Mouse (Mus musculus): ENCODE data around the gene Usp8. TPM values are rescaled to one million over a fixed set of nuclear protein-coding genes. Genes with fewer than 3 reads are reported as not detected.

Usp8 gene
- polyA plus RNA-seq, 1 experiment from 2014 or later, result 34.6 TPM

DNA sequence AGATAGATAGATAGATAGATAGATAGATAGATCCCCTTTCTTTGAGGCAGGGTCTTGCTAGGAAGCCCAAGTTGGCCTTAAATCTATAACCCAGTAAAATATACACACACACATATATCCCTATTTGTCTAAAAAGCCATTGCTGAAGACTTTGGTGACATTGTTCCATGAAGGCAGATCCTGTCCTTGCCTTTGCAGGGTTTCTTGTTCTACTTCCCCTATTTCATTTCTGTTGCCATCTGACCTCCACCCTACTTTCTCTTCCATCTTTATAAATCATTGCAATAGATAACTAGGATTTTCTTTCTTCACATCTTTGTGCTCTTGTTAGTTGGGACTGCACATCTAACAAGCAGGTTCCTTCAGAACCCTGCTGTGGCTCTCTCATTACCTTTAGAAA, 5.8 kb downstream of the Usp8 start:
- Histone ChIP-seq H3K36me3 (ENCODE audit: control insufficient read depth, insufficient read depth) (peaks cover 3% of the 10 kb centered on the region; the same call in 1 of the 2 replicates), H3K27me3 (ENCODE audit: control insufficient read depth, insufficient read depth, low read length) (no peaks in the 10 kb centered on the region), H3K4me2 (ENCODE audit: low read depth, low read length) (no peak overlapping the region), H3K9me3 (replicated peaks; ENCODE audit: control insufficient read depth, low read length) (no peaks in the 10 kb centered on the region), H3K9ac (ENCODE audit: low read length) (no peak overlapping the region), H3K27ac (ENCODE audit: low read length) (no peak overlapping the region), H3K4me3 (ENCODE audit: low read length) (no peak overlapping the region), H3K4me1 (ENCODE audit: control insufficient read depth, insufficient read depth, low read length) (peaks cover 6% of the 10 kb centered on the region)
- ATAC-seq (replicated peaks; ENCODE audit: extremely low read depth, insufficient read depth, low FRiP score), result no peak

DNA sequence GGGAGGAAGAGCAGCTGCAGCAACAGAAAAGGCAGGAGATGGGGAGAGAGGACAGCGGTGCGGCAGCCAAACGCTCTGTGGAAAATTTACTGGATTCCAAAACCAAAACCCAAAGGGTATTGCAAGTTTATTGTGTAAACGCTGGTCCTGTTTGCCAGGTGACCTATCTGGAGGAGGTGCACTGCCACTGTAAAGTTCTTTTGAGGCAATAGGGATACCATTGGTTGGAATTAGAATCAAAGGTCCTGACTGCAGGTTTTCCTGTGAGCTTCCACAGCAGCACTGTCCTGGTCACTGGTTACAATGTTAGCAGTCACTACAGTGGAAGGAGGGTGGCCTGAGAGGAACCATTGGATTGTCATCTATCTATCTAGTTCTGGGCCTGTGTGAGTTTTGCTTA, 22.1 kb downstream of the Usp8 start:
- H3K4me1 ChIP-seq (ENCODE audit: control insufficient read depth, insufficient read depth, low read length), result 0 out of 2 replicates have a peak, but pooled peaks cover 3% of the 10 kb centered on the region
- H3K4me2 ChIP-seq (ENCODE audit: low read depth, low read length), result no peak overlapping the region
- no peaks in the 10 kb centered on the region for H3K9me3 ChIP-seq (replicated peaks; ENCODE audit: control insufficient read depth, low read length)
- no peak overlapping the region for H3K27ac ChIP-seq (ENCODE audit: low read length)
- no peak for ATAC-seq (replicated peaks; ENCODE audit: extremely low read depth, insufficient read depth, low FRiP score)
- peaks cover 25% of the 10 kb centered on the region for H3K36me3 ChIP-seq (ENCODE audit: control insufficient read depth, insufficient read depth)
- 95% methylated on average over 4 of the region's 4 CpGs for WGBS
- H3K27me3 ChIP-seq (ENCODE audit: control insufficient read depth, insufficient read depth, low read length), result no peaks in the 10 kb centered on the region
- no peak overlapping the region for H3K9ac ChIP-seq (ENCODE audit: low read length)
- H3K4me3 ChIP-seq (ENCODE audit: low read length), result no peak overlapping the region

DNA sequence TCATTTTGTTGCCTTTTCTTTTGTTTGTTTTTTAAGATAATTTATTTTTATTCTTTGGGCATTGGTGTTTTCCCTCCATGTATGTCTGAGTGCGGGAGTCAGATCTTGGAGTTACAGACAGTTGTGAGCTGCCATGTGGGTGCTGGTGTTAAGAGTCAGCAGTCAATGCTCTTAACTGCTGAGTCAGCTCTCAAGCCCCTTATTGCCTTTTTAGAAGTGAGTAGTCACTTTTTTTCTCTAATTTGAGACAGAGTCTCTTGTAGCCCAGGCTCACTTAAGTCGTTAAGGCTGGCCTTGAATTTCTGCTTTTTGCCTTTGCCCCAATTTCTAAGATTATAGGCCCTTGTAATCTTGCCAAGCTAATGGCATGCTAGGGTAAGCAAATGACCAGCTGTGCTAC, 23.4 kb downstream of the Usp8 start:
- Histone ChIP-seq H3K9me3 (replicated peaks; ENCODE audit: control insufficient read depth, low read length) (no peaks in the 10 kb centered on the region), H3K27me3 (ENCODE audit: control insufficient read depth, insufficient read depth, low read length) (no peaks in the 10 kb centered on the region), H3K27ac (ENCODE audit: low read length) (no peak overlapping the region), H3K9ac (ENCODE audit: low read length) (no peak overlapping the region), H3K4me3 (ENCODE audit: low read length) (no peak overlapping the region), H3K4me1 (ENCODE audit: control insufficient read depth, insufficient read depth, low read length) (0 out of 2 replicates have a peak, but pooled peaks cover 3% of the 10 kb centered on the region), H3K36me3 (ENCODE audit: control insufficient read depth, insufficient read depth) (peaks cover 30% of the 10 kb centered on the region), H3K4me2 (ENCODE audit: low read depth, low read length) (no peak overlapping the region)
- WGBS, result 85% methylated on average over 2 of the region's 2 CpGs
- no peak for ATAC-seq (replicated peaks; ENCODE audit: extremely low read depth, insufficient read depth, low FRiP score)

DNA sequence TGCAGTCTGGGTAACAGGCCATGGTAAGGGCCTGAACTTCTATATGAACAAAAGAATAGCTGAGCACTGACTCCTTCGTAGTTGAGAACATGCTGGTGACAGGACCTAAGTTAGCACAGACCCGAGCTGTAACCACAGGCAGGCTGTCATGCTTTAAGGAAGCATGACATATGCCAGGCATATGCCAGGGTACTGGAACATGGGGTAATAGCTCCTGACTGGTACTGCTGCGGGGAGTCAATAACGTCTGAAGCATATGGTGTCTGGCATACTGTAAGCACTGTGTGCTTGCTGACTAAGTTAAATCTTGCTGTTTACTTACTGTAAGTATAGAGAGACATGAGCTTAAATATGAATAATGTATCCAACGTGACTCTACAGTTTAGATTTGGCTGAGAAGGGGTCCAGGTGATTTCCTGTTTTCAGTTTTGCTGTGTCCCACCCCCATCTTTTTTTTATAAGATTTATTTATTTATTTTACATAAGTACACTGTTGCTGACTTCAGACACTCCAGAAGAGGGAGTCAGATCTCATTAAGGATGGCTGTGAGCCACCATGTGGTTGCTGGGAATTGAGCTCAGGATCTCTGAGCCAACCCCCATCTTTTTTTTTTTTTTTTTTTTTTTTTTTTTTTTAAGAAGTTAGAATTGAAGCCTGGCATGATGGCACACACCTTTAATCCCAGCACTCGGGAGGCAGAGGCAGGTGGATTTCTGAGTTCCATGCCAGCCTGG, 28.4 kb downstream of the Usp8 start:
- WGBS, result 76% methylated on average over 6 of the region's 6 CpGs
- peaks cover 40% of the 10 kb centered on the region for H3K36me3 ChIP-seq (ENCODE audit: control insufficient read depth, insufficient read depth)
- no peak overlapping the region for H3K4me2 ChIP-seq (ENCODE audit: low read depth, low read length)
- no peak overlapping the region for H3K4me3 ChIP-seq (ENCODE audit: low read length)
- no peak for ATAC-seq (replicated peaks; ENCODE audit: extremely low read depth, insufficient read depth, low FRiP score)
- H3K27me3 ChIP-seq (ENCODE audit: control insufficient read depth, insufficient read depth, low read length), result no peaks in the 10 kb centered on the region
- H3K9ac ChIP-seq (ENCODE audit: low read length), result no peak overlapping the region
- H3K9me3 ChIP-seq (replicated peaks; ENCODE audit: control insufficient read depth, low read length), result no peaks in the 10 kb centered on the region
- no peaks in the 10 kb centered on the region for H3K4me1 ChIP-seq (ENCODE audit: control insufficient read depth, insufficient read depth, low read length)
- no peak overlapping the region for H3K27ac ChIP-seq (ENCODE audit: low read length)

DNA sequence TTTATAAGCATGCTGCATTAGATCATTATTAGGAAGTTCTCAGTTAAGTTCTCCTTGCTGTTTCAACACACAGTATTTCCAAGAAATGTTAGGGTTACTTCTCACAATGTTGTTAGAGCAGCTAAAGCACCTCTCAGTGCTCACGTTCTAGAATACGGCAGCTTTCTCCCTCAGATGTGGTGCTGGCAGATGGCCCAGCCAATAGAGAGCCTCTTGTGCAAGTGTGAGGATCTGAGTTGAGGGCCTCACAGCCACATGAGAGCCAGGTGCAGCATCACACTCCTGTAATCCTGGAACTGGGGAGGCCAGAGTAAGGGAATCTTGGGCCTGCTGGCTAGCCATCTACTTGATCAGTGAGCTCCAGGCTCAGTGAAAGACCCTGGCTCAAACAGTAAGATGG, 33.2 kb downstream of the Usp8 start:
- Histone ChIP-seq H3K27ac (ENCODE audit: low read length) (no peak overlapping the region), H3K4me1 (ENCODE audit: control insufficient read depth, insufficient read depth, low read length) (no peaks in the 10 kb centered on the region), H3K9me3 (replicated peaks; ENCODE audit: control insufficient read depth, low read length) (no peaks in the 10 kb centered on the region), H3K4me3 (ENCODE audit: low read length) (no peak overlapping the region), H3K4me2 (ENCODE audit: low read depth, low read length) (no peak overlapping the region), H3K27me3 (ENCODE audit: control insufficient read depth, insufficient read depth, low read length) (no peaks in the 10 kb centered on the region), H3K36me3 (ENCODE audit: control insufficient read depth, insufficient read depth) (peaks cover 33% of the 10 kb centered on the region), H3K9ac (ENCODE audit: low read length) (no peak overlapping the region)
- ATAC-seq (replicated peaks; ENCODE audit: extremely low read depth, insufficient read depth, low FRiP score), result no peak
- 57% methylated on average over 2 of the region's 2 CpGs for WGBS

DNA sequence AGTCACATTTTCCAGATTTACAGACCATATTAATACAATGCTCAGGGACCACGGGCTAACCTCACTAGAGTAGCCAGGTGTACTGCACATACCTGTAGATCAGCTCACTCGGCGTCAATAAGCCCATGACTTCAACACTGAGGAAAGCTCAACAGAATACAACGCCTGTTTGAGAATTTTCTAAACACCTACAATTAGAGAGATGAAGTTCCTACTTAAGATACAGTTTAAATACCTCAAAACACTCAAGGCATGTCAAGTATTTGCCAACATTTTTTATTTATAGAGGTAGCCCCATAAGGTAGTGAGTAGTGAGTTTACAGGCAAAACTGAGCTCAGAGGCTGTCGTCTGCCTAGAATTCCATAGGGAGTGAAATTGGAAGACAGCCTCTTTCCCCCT, 36.3 kb downstream of the Usp8 start:
- Histone ChIP-seq H3K9me3 (replicated peaks; ENCODE audit: control insufficient read depth, low read length) (no peaks in the 10 kb centered on the region), H3K27ac (ENCODE audit: low read length) (no peak overlapping the region), H3K4me2 (ENCODE audit: low read depth, low read length) (no peak overlapping the region), H3K4me1 (ENCODE audit: control insufficient read depth, insufficient read depth, low read length) (no peaks in the 10 kb centered on the region), H3K4me3 (ENCODE audit: low read length) (no peak overlapping the region), H3K27me3 (ENCODE audit: control insufficient read depth, insufficient read depth, low read length) (no peaks in the 10 kb centered on the region), H3K36me3 (ENCODE audit: control insufficient read depth, insufficient read depth) (peaks cover 35% of the 10 kb centered on the region), H3K9ac (ENCODE audit: low read length) (no peak overlapping the region)
- ATAC-seq (replicated peaks; ENCODE audit: extremely low read depth, insufficient read depth, low FRiP score), result no peak
- WGBS, result 80% methylated on average over 5 of the region's 5 CpGs

DNA sequence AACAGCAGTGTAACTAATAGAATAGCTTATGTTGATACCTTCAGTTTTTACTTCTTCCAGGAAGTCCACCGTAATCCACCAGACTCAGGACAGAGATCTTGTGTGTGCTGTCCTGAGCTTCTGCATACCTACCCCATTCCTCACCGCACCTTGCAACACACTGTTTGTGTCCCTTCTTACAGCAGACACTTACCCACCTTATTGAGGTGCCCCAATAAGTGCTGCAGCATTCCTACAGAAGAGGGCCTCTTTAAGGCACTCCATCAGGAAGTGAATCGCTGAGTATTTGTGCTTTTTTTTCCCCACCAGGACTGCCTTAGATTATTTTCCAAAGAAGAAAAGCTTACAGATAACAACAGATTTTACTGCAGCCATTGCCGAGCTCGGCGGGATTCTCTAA, 48.5 kb downstream of the Usp8 start:
- Histone ChIP-seq H3K9me3 (replicated peaks; ENCODE audit: control insufficient read depth, low read length) (no peaks in the 10 kb centered on the region), H3K9ac (ENCODE audit: low read length) (no peak overlapping the region), H3K36me3 (ENCODE audit: control insufficient read depth, insufficient read depth) (peaks cover 53% of the 10 kb centered on the region), H3K4me2 (ENCODE audit: low read depth, low read length) (no peak overlapping the region), H3K4me3 (ENCODE audit: low read length) (no peak overlapping the region), H3K4me1 (ENCODE audit: control insufficient read depth, insufficient read depth, low read length) (no peaks in the 10 kb centered on the region), H3K27me3 (ENCODE audit: control insufficient read depth, insufficient read depth, low read length) (no peaks in the 10 kb centered on the region), H3K27ac (ENCODE audit: low read length) (no peak overlapping the region)
- WGBS, result 89% methylated on average over 6 of the region's 6 CpGs
- no peak for ATAC-seq (replicated peaks; ENCODE audit: extremely low read depth, insufficient read depth, low FRiP score)

DNA sequence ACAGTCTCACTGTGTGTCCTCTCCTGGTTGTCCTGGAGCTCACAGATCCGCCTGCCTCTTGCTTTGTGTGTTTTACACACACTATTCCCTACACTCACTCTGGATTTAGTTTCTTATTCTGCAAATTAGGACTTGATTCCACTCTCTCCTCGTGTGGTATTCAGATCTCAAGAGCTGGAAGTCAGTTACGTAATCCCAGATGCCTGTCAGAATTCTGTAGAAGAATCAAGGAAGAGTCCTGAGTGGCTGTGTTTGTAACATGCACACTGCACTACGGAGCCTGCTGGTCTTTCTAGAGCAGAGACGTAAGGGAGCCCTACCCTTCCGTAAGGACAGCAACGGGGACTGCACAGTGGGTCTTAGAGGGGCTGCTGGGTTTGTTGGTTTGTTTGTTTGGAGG, 52.2 kb downstream of the Usp8 start:
- Histone ChIP-seq H3K4me3 (ENCODE audit: low read length) (no peak overlapping the region), H3K4me1 (ENCODE audit: control insufficient read depth, insufficient read depth, low read length) (no peaks in the 10 kb centered on the region), H3K9ac (ENCODE audit: low read length) (no peak overlapping the region), H3K27ac (ENCODE audit: low read length) (no peak overlapping the region), H3K4me2 (ENCODE audit: low read depth, low read length) (no peak overlapping the region), H3K36me3 (ENCODE audit: control insufficient read depth, insufficient read depth) (peaks cover 56% of the 10 kb centered on the region), H3K27me3 (ENCODE audit: control insufficient read depth, insufficient read depth, low read length) (no peaks in the 10 kb centered on the region), H3K9me3 (replicated peaks; ENCODE audit: control insufficient read depth, low read length) (no peaks in the 10 kb centered on the region)
- 89% methylated on average over 7 of the region's 7 CpGs for WGBS
- ATAC-seq (replicated peaks; ENCODE audit: extremely low read depth, insufficient read depth, low FRiP score), result no peak

DNA sequence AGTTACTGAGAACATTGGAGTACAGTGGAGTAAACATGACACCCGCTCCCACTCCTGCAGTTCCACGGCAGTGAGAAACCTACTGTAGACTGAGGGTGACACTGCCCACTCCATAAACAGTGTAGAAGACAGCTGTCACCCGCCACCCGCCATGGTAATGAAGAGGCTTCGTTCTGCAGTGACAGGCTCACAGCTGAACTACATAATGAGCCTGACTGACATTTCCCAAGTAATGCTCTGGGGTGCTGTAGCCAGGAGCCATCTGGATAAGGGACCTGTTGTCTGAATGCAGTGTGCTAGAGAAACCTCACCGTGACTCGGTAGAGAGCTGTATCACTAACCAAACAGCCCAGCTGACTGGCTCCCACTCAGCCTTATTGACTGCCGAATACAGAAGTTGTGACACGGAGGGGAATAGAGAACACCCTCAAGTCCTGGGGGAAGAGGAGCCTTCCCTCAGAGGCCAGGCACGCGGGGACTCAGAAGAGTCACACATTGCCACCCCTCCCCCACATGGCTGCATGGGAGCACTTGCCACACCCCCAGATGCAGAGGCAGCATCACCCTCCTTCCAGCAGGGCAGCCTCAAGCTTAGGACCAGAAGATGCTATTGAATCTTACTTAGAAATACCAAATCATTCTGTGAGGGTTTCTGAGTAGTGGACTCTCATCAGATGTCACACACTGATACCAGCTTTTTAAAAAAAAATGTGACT, 58.9 kb downstream of the Usp8 start:
- no peak for ATAC-seq (replicated peaks; ENCODE audit: extremely low read depth, insufficient read depth, low FRiP score)
- Histone ChIP-seq H3K36me3 (ENCODE audit: control insufficient read depth, insufficient read depth) (peaks cover 18% of the 10 kb centered on the region), H3K4me3 (ENCODE audit: low read length) (no peak overlapping the region), H3K9ac (ENCODE audit: low read length) (no peak overlapping the region), H3K27ac (ENCODE audit: low read length) (no peak overlapping the region), H3K4me1 (ENCODE audit: control insufficient read depth, insufficient read depth, low read length) (0 out of 2 replicates have a peak, but pooled peaks cover 2% of the 10 kb centered on the region), H3K27me3 (ENCODE audit: control insufficient read depth, insufficient read depth, low read length) (no peaks in the 10 kb centered on the region), H3K9me3 (replicated peaks; ENCODE audit: control insufficient read depth, low read length) (no peaks in the 10 kb centered on the region), H3K4me2 (ENCODE audit: low read depth, low read length) (peak overlapping the region; percentile 30; the same call in 1 of the 2 replicates)
- WGBS, result 27% methylated on average over 11 of the region's 11 CpGs

Measured in heart, embryonic 16.5 days (tissue).